Mouse (Mus musculus) testis, adult 2 months (tissue): Measurements from ENCODE around the gene Stard3nl. TPM values are rescaled to one million over a fixed set of nuclear protein-coding genes. Genes with fewer than 3 reads are reported as not detected.
"Not testable (repeated sequence)": the region's sequence is repeated elsewhere in the genome, so short reads cannot be mapped to it uniquely, and the experiment has no call there.

Experiments
- H3K27ac ChIP-seq: fragments of 200-500 bp; 2 replicates; pipeline ENCODE4 v1.5.1; 2012; ENCODE audit warnings: low read depth, low read length; ENCODE audit not compliant: control insufficient read depth, insufficient read depth
- H3K27me3 ChIP-seq: fragments of 200-500 bp; 2 replicates; pipeline ENCODE4 v1.6.1; 2012; ENCODE audit warnings: mild to moderate bottlenecking, low read length, moderate library complexity; ENCODE audit not compliant: control insufficient read depth, insufficient read depth
- H3K36me3 ChIP-seq: fragments of 200-500 bp; 2 replicates; pipeline ENCODE4 v1.6.1; 2012; ENCODE audit warnings: mild to moderate bottlenecking, low read length; ENCODE audit not compliant: control insufficient read depth, insufficient read depth
- H3K4me1 ChIP-seq: fragments of 200-500 bp; 2 replicates; pipeline ENCODE4 v1.6.1; 2012; ENCODE audit warnings: low read length; ENCODE audit not compliant: control insufficient read depth, insufficient read depth
- H3K4me3 ChIP-seq: fragments of 200-500 bp; 2 replicates; pipeline ENCODE4 v1.5.1; 2012; ENCODE audit warnings: low read depth, mild to moderate bottlenecking, low read length, moderate library complexity, mixed read lengths; ENCODE audit not compliant: control insufficient read depth
- CTCF ChIP-seq: fragments of 200-500 bp; IDR thresholded peaks from 2 replicates; pipeline ENCODE4 v1.5.1; 2012; ENCODE audit warnings: low read depth, mild to moderate bottlenecking, inconsistent platforms, low read length, moderate library complexity; ENCODE audit not compliant: control insufficient read depth, insufficient read depth, insufficient replicate concordance
- POLR2A ChIP-seq: fragments of 200-500 bp; IDR thresholded peaks from 2 replicates; pipeline ENCODE4 v1.6.1; 2012; ENCODE audit warnings: low read depth, mild to moderate bottlenecking, inconsistent platforms, low read length, moderate library complexity; ENCODE audit not compliant: control insufficient read depth
- polyA plus RNA-seq: library from polyadenylated mRNA; depleted of rRNA; stranded (reverse); fragments of >200 nt; gene quantifications from 2 replicates; pipeline ENCODE4 v1.2.3, GENCODE M21; 2012; rRNA removed

The Stard3nl gene
- polyA plus RNA-seq, 1 experiment = 11.7 TPM

DNA sequence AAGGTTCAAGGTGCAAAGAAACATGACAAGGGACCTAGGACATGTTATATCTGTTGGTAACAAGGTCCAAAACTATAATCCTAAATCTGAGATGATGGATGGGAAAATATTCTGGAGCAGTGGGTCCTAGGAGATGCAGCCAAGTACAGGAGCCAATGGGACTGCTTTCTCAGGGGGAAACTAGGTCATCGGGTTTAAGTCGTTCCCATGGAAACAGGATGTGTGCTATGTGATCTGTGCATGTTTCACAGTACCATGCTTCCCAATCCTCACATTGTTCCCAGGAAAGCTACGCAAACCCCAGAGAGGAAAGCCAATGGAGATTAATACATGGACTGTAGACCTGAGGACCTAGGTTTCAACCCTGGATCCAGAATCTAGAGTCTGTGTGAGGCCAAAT, 42.8 kb downstream of the Stard3nl start:
- no peaks in the 10 kb centered on the region for H3K36me3 ChIP-seq
- no peaks in the 10 kb centered on the region for H3K4me1 ChIP-seq
- H3K4me3 ChIP-seq = no peak overlapping the region
- no peaks in the 10 kb centered on the region for H3K27me3 ChIP-seq
- no peak for TF ChIP-seq CTCF
- no peak for TF ChIP-seq POLR2A
- no peak overlapping the region for H3K27ac ChIP-seq

GRCm38 (mm10) chr13:19340356-19340755, 55.2 kb downstream of the Stard3nl start:
- H3K4me1 ChIP-seq, H3K27ac ChIP-seq, H3K4me3 ChIP-seq, H3K27me3 ChIP-seq, H3K36me3 ChIP-seq: not testable (repeated sequence)

- not testable (repeated sequence) for H3K36me3 ChIP-seq, H3K27ac ChIP-seq, H3K27me3 ChIP-seq, H3K4me3 ChIP-seq, H3K4me1 ChIP-seq
Measured at GRCm38 (mm10) chr13:19336310-19336709, 59.3 kb downstream of the Stard3nl start.

Other genes starting within 250 kb of the Stard3nl start
- 0.41 and 0.56 TPM in 2 replicates for gene Epdr1, start 224.1 kb upstream of the Stard3nl start, polyA plus RNA-seq
- 0.60 TPM in 1 of 2 replicates, not detected in the other for gene Sfrp4, start 227.3 kb upstream of the Stard3nl start, polyA plus RNA-seq